Mouse (Mus musculus): Measurements from ENCODE around the gene Clca3a2. TPM values are rescaled to one million over a fixed set of nuclear protein-coding genes. Genes with fewer than 3 reads are reported as not detected.
"Not testable (repeated sequence)": the region's sequence is repeated elsewhere in the genome, so short reads cannot be mapped to it uniquely, and the experiment has no call there.

The Clca3a2 gene
- polyA plus RNA-seq, 1 experiment from 2014 or later, result 0.29 TPM

DNA sequence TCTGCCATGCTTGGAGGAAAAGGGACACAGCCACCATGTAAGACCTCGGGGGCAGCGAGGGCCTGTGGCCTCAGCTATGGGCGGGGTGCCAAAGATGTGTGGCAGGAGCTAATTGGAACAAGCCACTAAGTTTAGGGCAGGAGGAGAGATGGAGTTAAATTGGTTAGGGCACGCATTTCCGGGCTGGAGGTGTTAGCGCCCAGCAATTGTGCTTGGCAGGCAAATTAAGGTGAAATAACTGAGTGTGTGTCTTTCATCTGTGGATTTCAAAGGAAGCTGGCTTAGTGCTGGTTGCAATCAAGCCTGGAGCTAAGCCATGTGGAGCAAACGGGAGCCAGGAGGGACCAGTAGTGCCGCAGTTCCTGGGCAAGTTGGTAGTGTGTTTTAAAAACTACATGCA is 63.2 kb downstream of the Clca3a2 start:
- H3K36me3 ChIP-seq (ENCODE audit: control insufficient read depth, insufficient read depth, low read length); H3K27me3 ChIP-seq (ENCODE audit: control insufficient read depth, insufficient read depth, low read length); H3K4me2 ChIP-seq (replicated peaks; ENCODE audit: low read depth, low read length); H3K27ac ChIP-seq (ENCODE audit: low read depth, low read length); H3K4me1 ChIP-seq (replicated peaks; ENCODE audit: control insufficient read depth, insufficient read depth, low read length); H3K4me3 ChIP-seq (ENCODE audit: low read depth, low read length); DNase-seq (ENCODE audit: low spot score); H3K9me3 ChIP-seq (ENCODE audit: control insufficient read depth, low read length); ATAC-seq (ENCODE audit: low FRiP score); H3K9ac ChIP-seq (ENCODE audit: low read depth, low read length): not testable (repeated sequence)
- 88% methylated on average over 8 of the region's 8 CpGs for WGBS

DNA sequence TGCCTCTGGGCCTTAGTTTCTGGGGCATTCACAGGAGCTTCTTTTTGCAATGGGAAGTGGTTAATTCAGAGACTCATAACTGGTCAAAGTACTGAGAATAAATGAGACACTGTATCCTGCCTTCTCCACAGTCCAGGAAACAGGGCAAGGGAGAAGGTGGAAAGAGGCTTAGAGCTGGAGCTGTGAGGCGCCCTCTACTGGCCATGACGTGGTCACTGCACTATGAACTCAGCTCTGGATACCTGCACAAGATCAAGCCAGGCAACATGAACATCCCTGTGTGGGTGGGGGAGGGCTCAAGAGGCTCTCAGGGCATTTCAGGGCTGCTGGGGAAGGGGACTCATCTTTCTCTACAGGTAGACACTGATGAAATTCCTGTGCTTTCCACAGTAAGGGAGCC is 66.2 kb downstream of the Clca3a2 start:
- Histone ChIP-seq H3K27me3 (ENCODE audit: control insufficient read depth, insufficient read depth, low read length) (no peaks in the 10 kb centered on the region), H3K4me3 (ENCODE audit: low read depth, low read length) (no peak overlapping the region), H3K27ac (ENCODE audit: low read depth, low read length) (no peak overlapping the region), H3K9me3 (ENCODE audit: control insufficient read depth, low read length) (no peaks in the 10 kb centered on the region), H3K36me3 (ENCODE audit: control insufficient read depth, insufficient read depth, low read length) (no peaks in the 10 kb centered on the region), H3K4me2 (replicated peaks; ENCODE audit: low read depth, low read length) (no peak overlapping the region), H3K4me1 (replicated peaks; ENCODE audit: control insufficient read depth, insufficient read depth, low read length) (no peaks in the 10 kb centered on the region), H3K9ac (ENCODE audit: low read depth, low read length) (no peak overlapping the region)
- DNase-seq (ENCODE audit: low spot score), result peak; percentile 23
- 2% methylated on average over 2 of the region's 2 CpGs for WGBS
- ATAC-seq (ENCODE audit: low FRiP score), result no peak

DNA sequence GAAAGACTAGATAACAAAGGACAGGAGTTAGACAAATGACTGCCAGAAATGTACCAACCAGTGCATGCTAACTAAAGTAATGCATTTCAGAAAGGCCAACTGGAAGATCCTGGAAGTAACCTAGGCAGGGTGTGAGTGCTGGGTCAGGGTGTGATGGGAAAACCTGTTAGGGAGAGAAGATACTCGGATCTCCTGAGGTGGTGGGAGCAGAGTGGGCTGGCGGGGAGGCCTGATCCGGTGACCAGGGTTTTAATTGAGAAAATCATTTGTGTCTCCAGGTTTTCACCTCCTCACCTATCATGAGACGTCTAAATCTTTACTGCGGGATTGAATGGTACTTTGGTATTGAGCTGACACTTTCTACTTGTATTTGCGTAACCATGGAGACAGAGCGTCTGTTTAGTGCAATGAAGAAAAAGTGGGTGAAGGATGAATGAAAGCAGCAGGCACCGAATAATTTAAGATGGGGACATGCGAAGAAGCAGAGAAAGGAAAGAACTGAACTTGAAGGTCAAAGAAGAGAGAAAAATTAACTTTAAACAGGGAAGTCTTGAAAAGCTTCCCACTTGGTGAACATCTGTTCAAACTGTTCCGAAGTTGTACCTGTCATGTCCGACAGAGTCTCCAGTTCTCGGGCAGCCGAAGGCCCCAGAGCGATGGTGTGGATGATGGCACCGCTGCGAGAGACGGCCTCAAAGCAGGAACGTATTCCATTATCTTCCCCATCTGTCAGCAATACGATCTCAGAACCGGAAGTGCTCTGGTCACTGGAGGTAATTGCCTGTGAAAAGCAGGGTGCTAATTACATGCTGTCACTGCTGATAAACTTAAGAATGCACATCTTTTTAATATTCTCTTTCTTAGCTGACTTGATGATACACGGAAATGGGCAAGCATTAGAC is 70.0 kb downstream of the Clca3a2 start:
- not testable (repeated sequence) for H3K27ac ChIP-seq (ENCODE audit: low read depth, low read length); H3K27me3 ChIP-seq (ENCODE audit: control insufficient read depth, insufficient read depth, low read length); H3K4me3 ChIP-seq (ENCODE audit: low read depth, low read length); H3K9me3 ChIP-seq (ENCODE audit: control insufficient read depth, low read length); H3K4me2 ChIP-seq (replicated peaks; ENCODE audit: low read depth, low read length); H3K9ac ChIP-seq (ENCODE audit: low read depth, low read length); H3K36me3 ChIP-seq (ENCODE audit: control insufficient read depth, insufficient read depth, low read length); H3K4me1 ChIP-seq (replicated peaks; ENCODE audit: control insufficient read depth, insufficient read depth, low read length)
- ATAC-seq (ENCODE audit: low FRiP score), result peak; percentile 35; the same call in 1 of the 2 replicates
- 62% methylated on average over 17 of the region's 21 CpGs for WGBS
- peak; percentile 9 for DNase-seq (ENCODE audit: low spot score)

DNA sequence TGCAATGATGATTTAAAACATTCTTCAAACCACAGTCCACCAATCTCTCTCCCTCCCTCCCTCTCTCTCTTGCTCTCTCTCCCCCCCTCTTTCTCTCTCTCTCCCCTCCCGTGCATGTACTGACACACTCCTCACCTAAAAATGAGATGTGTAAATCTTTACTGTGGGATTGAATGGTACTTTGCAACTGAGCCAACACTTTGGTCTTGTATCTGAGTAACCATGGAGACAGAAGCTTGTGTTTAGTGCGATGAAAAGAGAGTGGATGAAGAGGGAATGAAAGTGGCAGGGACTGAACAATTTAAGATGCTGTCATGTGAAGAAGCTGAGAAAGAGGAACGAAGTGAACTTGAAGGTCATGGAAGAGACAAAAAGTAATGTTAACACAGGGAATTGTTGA is 71.6 kb downstream of the Clca3a2 start:
- H3K4me1 ChIP-seq (replicated peaks; ENCODE audit: control insufficient read depth, insufficient read depth, low read length); H3K27ac ChIP-seq (ENCODE audit: low read depth, low read length); H3K9me3 ChIP-seq (ENCODE audit: control insufficient read depth, low read length); H3K4me3 ChIP-seq (ENCODE audit: low read depth, low read length); DNase-seq (ENCODE audit: low spot score); ATAC-seq (ENCODE audit: low FRiP score); H3K36me3 ChIP-seq (ENCODE audit: control insufficient read depth, insufficient read depth, low read length); H3K9ac ChIP-seq (ENCODE audit: low read depth, low read length); H3K4me2 ChIP-seq (replicated peaks; ENCODE audit: low read depth, low read length); H3K27me3 ChIP-seq (ENCODE audit: control insufficient read depth, insufficient read depth, low read length): not testable (repeated sequence)
- WGBS, result 62% methylated on average over 3 of the region's 3 CpGs

Other genes with a start within 250 kb of the Clca3a2 start
- gene Hs2st1, start 249.3 kb downstream of the Clca3a2 start, polyA plus RNA-seq (2014; fragmentation: Nextera tagmentation; extraction: Ambion mirVana), result 16.3 and 17.1 TPM in 2 replicates
- gene Selenof, start 249.2 kb downstream of the Clca3a2 start, polyA plus RNA-seq (2014; fragmentation: Nextera tagmentation; extraction: Ambion mirVana), result 402 and 453 TPM in 2 replicates
- gene Sh3glb1, start 99.2 kb downstream of the Clca3a2 start, polyA plus RNA-seq (2014; fragmentation: Nextera tagmentation; extraction: Ambion mirVana), result 108 and 116 TPM in 2 replicates
- 0.06 TPM in 1 of 2 replicates, not detected in the other for gene Clca3a1, start 58.5 kb downstream of the Clca3a2 start, polyA plus RNA-seq (2014; fragmentation: Nextera tagmentation; extraction: Ambion mirVana)
- not detected in 2 replicates for gene Clca3b, start 29.9 kb upstream of the Clca3a2 start, polyA plus RNA-seq (2014; fragmentation: Nextera tagmentation; extraction: Ambion mirVana)
- gene Clca4b, start 113.0 kb upstream of the Clca3a2 start, polyA plus RNA-seq (2014; fragmentation: Nextera tagmentation; extraction: Ambion mirVana), result not detected in 2 replicates
- 0.08 TPM in 1 of 2 replicates, not detected in the other for gene Clca4a, start 155.6 kb upstream of the Clca3a2 start, polyA plus RNA-seq (2014; fragmentation: Nextera tagmentation; extraction: Ambion mirVana)
- gene Clca1, start 213.3 kb upstream of the Clca3a2 start, polyA plus RNA-seq (2014; fragmentation: Nextera tagmentation; extraction: Ambion mirVana), result not detected in 2 replicates

All from hindbrain, embryonic 11.5 days (tissue).